Mouse (Mus musculus): ENCODE results near the gene Rnf215. TPM values are rescaled to one million over a fixed set of nuclear protein-coding genes. Genes with fewer than 3 reads are reported as not detected.
A peak's percentile ranks its signal among the peaks of the same experiment; 100 is the strongest.

Rnf215 gene
- polyA plus RNA-seq, 1 experiment from 2014 or later: 11.6 TPM

- no peak for ATAC-seq (replicated peaks; ENCODE audit: low FRiP score)
- Histone ChIP-seq H3K27ac (ENCODE audit: low read depth, low read length) (no peak overlapping the region), H3K36me3 (ENCODE audit: control insufficient read depth, insufficient read depth, low read length) (0 out of 2 replicates have a peak, but pooled peaks cover 3% of the 10 kb centered on the region), H3K4me3 (ENCODE audit: low read depth, low read length) (no peak overlapping the region), H3K27me3 (replicated peaks; ENCODE audit: control insufficient read depth, insufficient read depth, low read length) (no peaks in the 10 kb centered on the region), H3K4me1 (replicated peaks; ENCODE audit: control insufficient read depth, insufficient read depth, low read length) (no peaks in the 10 kb centered on the region), H3K4me2 (no peak overlapping the region), H3K9ac (ENCODE audit: low read depth, low read length) (no peak overlapping the region), H3K9me3 (ENCODE audit: control insufficient read depth, low read length) (no peaks in the 10 kb centered on the region)
- WGBS: 81% methylated on average over 10 of the region's 10 CpGs
- DNase-seq (ENCODE audit: low spot score): no peak
These were observed 12.1 kb downstream of the Rnf215 start for GRCm38 (mm10) chr11:4147098-4147497.

GRCm38 (mm10) chr11:4148120-4148519 lies 13.1 kb downstream of the Rnf215 start:
- no peak overlapping the region for H3K27ac ChIP-seq (ENCODE audit: low read depth, low read length)
- no peak overlapping the region for H3K4me2 ChIP-seq
- no peak for ATAC-seq (replicated peaks; ENCODE audit: low FRiP score)
- 92% methylated on average over 5 of the region's 5 CpGs for WGBS
- no peak for DNase-seq (ENCODE audit: low spot score)
- H3K36me3 ChIP-seq (ENCODE audit: control insufficient read depth, insufficient read depth, low read length): 0 out of 2 replicates have a peak, but pooled peaks cover 2% of the 10 kb centered on the region
- no peak overlapping the region for H3K9ac ChIP-seq (ENCODE audit: low read depth, low read length)
- no peaks in the 10 kb centered on the region for H3K4me1 ChIP-seq (replicated peaks; ENCODE audit: control insufficient read depth, insufficient read depth, low read length)
- no peak overlapping the region for H3K4me3 ChIP-seq (ENCODE audit: low read depth, low read length)
- H3K9me3 ChIP-seq (ENCODE audit: control insufficient read depth, low read length): no peaks in the 10 kb centered on the region
- H3K27me3 ChIP-seq (replicated peaks; ENCODE audit: control insufficient read depth, insufficient read depth, low read length): no peaks in the 10 kb centered on the region

GRCm38 (mm10) chr11:4148536-4149156 lies 13.6 kb downstream of the Rnf215 start:
- no peak overlapping the region for H3K4me3 ChIP-seq (ENCODE audit: low read depth, low read length)
- no peak overlapping the region for H3K4me2 ChIP-seq
- H3K9ac ChIP-seq (ENCODE audit: low read depth, low read length): no peak overlapping the region
- H3K36me3 ChIP-seq (ENCODE audit: control insufficient read depth, insufficient read depth, low read length): 0 out of 2 replicates have a peak, but pooled peaks cover 2% of the 10 kb centered on the region
- ATAC-seq (replicated peaks; ENCODE audit: low FRiP score): no peak
- no peaks in the 10 kb centered on the region for H3K9me3 ChIP-seq (ENCODE audit: control insufficient read depth, low read length)
- H3K4me1 ChIP-seq (replicated peaks; ENCODE audit: control insufficient read depth, insufficient read depth, low read length): no peaks in the 10 kb centered on the region
- H3K27me3 ChIP-seq (replicated peaks; ENCODE audit: control insufficient read depth, insufficient read depth, low read length): no peaks in the 10 kb centered on the region
- H3K27ac ChIP-seq (ENCODE audit: low read depth, low read length): no peak overlapping the region
- 86% methylated on average over 9 of the region's 9 CpGs for WGBS
- DNase-seq (ENCODE audit: low spot score): no peak

GRCm38 (mm10) chr11:4149886-4150285 lies 14.9 kb downstream of the Rnf215 start:
- 89% methylated on average over 6 of the region's 6 CpGs for WGBS
- no peak overlapping the region for H3K9ac ChIP-seq (ENCODE audit: low read depth, low read length)

GRCm38 (mm10) chr11:4153694-4154093 lies 18.7 kb downstream of the Rnf215 start:
- ATAC-seq (replicated peaks; ENCODE audit: low FRiP score): no peak
- Histone ChIP-seq H3K27ac (ENCODE audit: low read depth, low read length) (no peak overlapping the region), H3K4me1 (replicated peaks; ENCODE audit: control insufficient read depth, insufficient read depth, low read length) (0 out of 2 replicates have a peak, but pooled peaks cover 5% of the 10 kb centered on the region), H3K4me3 (ENCODE audit: low read depth, low read length) (no peak overlapping the region), H3K9ac (ENCODE audit: low read depth, low read length) (no peak overlapping the region), H3K36me3 (ENCODE audit: control insufficient read depth, insufficient read depth, low read length) (no peaks in the 10 kb centered on the region), H3K27me3 (replicated peaks; ENCODE audit: control insufficient read depth, insufficient read depth, low read length) (no peaks in the 10 kb centered on the region), H3K9me3 (ENCODE audit: control insufficient read depth, low read length) (no peaks in the 10 kb centered on the region), H3K4me2 (no peak overlapping the region)
- 83% methylated on average over 7 of the region's 7 CpGs for WGBS
- DNase-seq (ENCODE audit: low spot score): no peak

More at GRCm38 (mm10) chr11:4149886-4150285, 14.9 kb downstream of the Rnf215 start:
- Histone ChIP-seq H3K4me3 (ENCODE audit: low read depth, low read length) (no peak overlapping the region), H3K4me1 (replicated peaks; ENCODE audit: control insufficient read depth, insufficient read depth, low read length) (no peaks in the 10 kb centered on the region), H3K36me3 (ENCODE audit: control insufficient read depth, insufficient read depth, low read length) (no peaks in the 10 kb centered on the region), H3K4me2 (no peak overlapping the region), H3K27ac (ENCODE audit: low read depth, low read length) (no peak overlapping the region), H3K27me3 (replicated peaks; ENCODE audit: control insufficient read depth, insufficient read depth, low read length) (no peaks in the 10 kb centered on the region), H3K9me3 (ENCODE audit: control insufficient read depth, low read length) (no peaks in the 10 kb centered on the region)
- no peak for ATAC-seq (replicated peaks; ENCODE audit: low FRiP score)
- no peak for DNase-seq (ENCODE audit: low spot score)

GRCm38 (mm10) chr11:4155641-4156040 lies 20.6 kb downstream of the Rnf215 start:
- H3K27ac ChIP-seq (ENCODE audit: low read depth, low read length): no peak overlapping the region
- DNase-seq (ENCODE audit: low spot score) (no peak), ATAC-seq (replicated peaks; ENCODE audit: low FRiP score) (0 out of 2 replicates have a peak, but pooled peaks have one; percentile 32)
- no peaks in the 10 kb centered on the region for H3K27me3 ChIP-seq (replicated peaks; ENCODE audit: control insufficient read depth, insufficient read depth, low read length)
- 52% methylated on average over 5 of the region's 5 CpGs for WGBS
- no peak overlapping the region for H3K9ac ChIP-seq (ENCODE audit: low read depth, low read length)
- H3K36me3 ChIP-seq (ENCODE audit: control insufficient read depth, insufficient read depth, low read length): no peaks in the 10 kb centered on the region
- peaks cover 11% of the 10 kb centered on the region; the same call in 1 of the 2 replicates for H3K4me1 ChIP-seq (replicated peaks; ENCODE audit: control insufficient read depth, insufficient read depth, low read length)
- no peak overlapping the region for H3K4me2 ChIP-seq
- no peak overlapping the region for H3K4me3 ChIP-seq (ENCODE audit: low read depth, low read length)
- no peaks in the 10 kb centered on the region for H3K9me3 ChIP-seq (ENCODE audit: control insufficient read depth, low read length)

- no peaks in the 10 kb centered on the region for H3K9me3 ChIP-seq (ENCODE audit: control insufficient read depth, low read length)
- H3K4me2 ChIP-seq: no peak overlapping the region
- H3K4me3 ChIP-seq (ENCODE audit: low read depth, low read length): no peak overlapping the region
- no peak overlapping the region for H3K27ac ChIP-seq (ENCODE audit: low read depth, low read length)
- H3K27me3 ChIP-seq (replicated peaks; ENCODE audit: control insufficient read depth, insufficient read depth, low read length): no peaks in the 10 kb centered on the region
- no peak for ATAC-seq (replicated peaks; ENCODE audit: low FRiP score)
- no peak overlapping the region for H3K9ac ChIP-seq (ENCODE audit: low read depth, low read length)
- WGBS: 79% methylated on average over 3 of the region's 3 CpGs
- H3K4me1 ChIP-seq (replicated peaks; ENCODE audit: control insufficient read depth, insufficient read depth, low read length): peaks cover 25% of the 10 kb centered on the region
- peaks cover 16% of the 10 kb centered on the region for H3K36me3 ChIP-seq (ENCODE audit: control insufficient read depth, insufficient read depth, low read length)
- no peak for DNase-seq (ENCODE audit: low spot score)
These were observed 23.7 kb downstream of the Rnf215 start for GRCm38 (mm10) chr11:4158676-4159075.

- H3K4me3 ChIP-seq (ENCODE audit: low read depth, low read length): peak within 1 kb of the TSS; percentile 95
- H3K27ac ChIP-seq (ENCODE audit: low read depth, low read length): peak within 1 kb of the TSS; percentile 87
- no peaks in the 10 kb centered on the region for H3K9me3 ChIP-seq (ENCODE audit: control insufficient read depth, low read length)
- DNase-seq (ENCODE audit: low spot score) (peak; percentile 92), ATAC-seq (replicated peaks; ENCODE audit: low FRiP score) (peak; percentile 96)
- H3K36me3 ChIP-seq (ENCODE audit: control insufficient read depth, insufficient read depth, low read length): peaks cover 24% of the 10 kb centered on the region
- H3K4me2 ChIP-seq: peak within 1 kb of the TSS; percentile 97
- peaks cover 25% of the 10 kb centered on the region for H3K4me1 ChIP-seq (replicated peaks; ENCODE audit: control insufficient read depth, insufficient read depth, low read length)
- H3K27me3 ChIP-seq (replicated peaks; ENCODE audit: control insufficient read depth, insufficient read depth, low read length): no peaks in the 10 kb centered on the region
- WGBS: 2% methylated on average over 54 of the region's 54 CpGs
- peak within 1 kb of the TSS; percentile 91 for H3K9ac ChIP-seq (ENCODE audit: low read depth, low read length)
These were observed 25.1 kb downstream of the Rnf215 start, which contains the start of the genes Ccdc157 and Sf3a1 for GRCm38 (mm10) chr11:4159808-4160708. Ccdc157 (minus strand) TSS chr11:4160293. Sf3a1 (plus strand) TSS chr11:4160350.
